Mouse (Mus musculus) lung, embryonic 15.5 days (tissue): Measurements from ENCODE around the gene Ifna9. TPM values are rescaled to one million over a fixed set of nuclear protein-coding genes. Genes with fewer than 3 reads are reported as not detected.
"Not testable (repeated sequence)": the region's sequence is repeated elsewhere in the genome, so short reads cannot be mapped to it uniquely, and the experiment has no call there.

Source experiments
- ATAC-seq: fragments of 200-750 bp; cut with Nextera tagmentation; 2 replicates; pipeline ENCODE4 v1.8.0; 2017; ENCODE audit warnings: moderate number of reproducible peaks, borderline replicate concordance; ENCODE audit not compliant: low FRiP score, low TSS enrichment; ENCODE audit errors: extremely low read depth
- H3K27ac ChIP-seq: fragments of 300-500 bp; sonication (generic); 2 replicates; pipeline ENCODE4 v1.5.1; 2015; ENCODE audit warnings: moderate library complexity, mild to moderate bottlenecking, inconsistent platforms
- H3K27me3 ChIP-seq: fragments of 300-500 bp; sonication (generic); 2 replicates; pipeline ENCODE4 v1.6.1; 2015; ENCODE audit warnings: inconsistent platforms
- H3K36me3 ChIP-seq: fragments of 300-500 bp; sonication (generic); 2 replicates; pipeline ENCODE4 v1.6.1; 2015; ENCODE audit warnings: inconsistent platforms
- H3K4me1 ChIP-seq: fragments of 300-500 bp; sonication (generic); 2 replicates; pipeline ENCODE4 v1.6.1; 2015; ENCODE audit warnings: inconsistent platforms
- H3K4me2 ChIP-seq: fragments of 300-500 bp; sonication (generic); 2 replicates; pipeline ENCODE4 v1.6.1; 2015; ENCODE audit warnings: inconsistent platforms, mild to moderate bottlenecking, moderate library complexity
- H3K4me3 ChIP-seq: fragments of 300-500 bp; sonication (generic); 2 replicates; pipeline ENCODE4 v1.5.1; 2015; ENCODE audit warnings: mild to moderate bottlenecking, inconsistent platforms
- H3K9ac ChIP-seq: fragments of 300-500 bp; sonication (generic); 2 replicates; pipeline ENCODE4 v1.6.1; 2015; ENCODE audit warnings: inconsistent platforms
- H3K9me3 ChIP-seq: fragments of 300-500 bp; sonication (generic); 2 replicates; pipeline ENCODE4 v1.6.1; 2016; ENCODE audit warnings: inconsistent platforms
- WGBS: fragments of 180-500 bp; shearing (Covaris S2); methylation state at CpG from one replicate; pipeline ENCODE4 v1.1.7; 2015; 5-methylcytosine and 5-hydroxymethylcytosine counted together
- polyA plus RNA-seq: library from polyadenylated mRNA; unstranded; fragments of >200 nt; fragmentation: Nextera tagmentation; extraction: Ambion mirVana; gene quantifications from 2 replicates; pipeline ENCODE4 v1.2.1, GENCODE M21; 2015

Gene Ifna9
- polyA plus RNA-seq: not detected in 2 replicates

DNA sequence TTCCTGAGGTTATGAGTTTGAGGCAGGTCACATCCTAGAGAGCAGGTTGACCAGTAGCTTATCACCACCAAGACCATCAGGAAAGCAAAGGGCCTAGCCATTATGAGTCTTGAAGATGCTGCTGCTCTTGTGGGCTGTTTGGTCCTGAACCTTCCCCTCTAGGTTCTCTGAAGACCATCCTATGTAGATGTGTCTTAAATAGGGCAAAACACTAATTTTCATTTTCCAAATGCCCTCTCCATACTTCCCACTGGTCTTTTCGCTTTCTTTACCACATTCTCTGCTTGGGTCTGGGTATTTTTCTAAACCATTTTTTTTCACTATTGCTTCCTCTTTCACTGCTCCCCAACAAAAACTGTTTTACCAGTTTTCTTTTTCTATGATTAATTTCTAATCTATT is at the start of gene Ifna9:
Ifna9 (minus strand) TSS at position 101 of the 400 bp plus-strand sequence.
- H3K27me3 ChIP-seq: no peaks in the 10 kb centered on the region
- no peak for ATAC-seq
- no peaks in the 10 kb centered on the region for H3K9me3 ChIP-seq
- H3K36me3 ChIP-seq: no peaks in the 10 kb centered on the region
- 79% methylated on average over 1 of the region's 1 CpGs for WGBS
- H3K4me2 ChIP-seq: no peak within 1 kb of the TSS
- no peaks in the 10 kb centered on the region for H3K4me1 ChIP-seq
- no peak within 1 kb of the TSS for H3K27ac ChIP-seq
- H3K4me3 ChIP-seq: no peak within 1 kb of the TSS
- no peak within 1 kb of the TSS for H3K9ac ChIP-seq

DNA sequence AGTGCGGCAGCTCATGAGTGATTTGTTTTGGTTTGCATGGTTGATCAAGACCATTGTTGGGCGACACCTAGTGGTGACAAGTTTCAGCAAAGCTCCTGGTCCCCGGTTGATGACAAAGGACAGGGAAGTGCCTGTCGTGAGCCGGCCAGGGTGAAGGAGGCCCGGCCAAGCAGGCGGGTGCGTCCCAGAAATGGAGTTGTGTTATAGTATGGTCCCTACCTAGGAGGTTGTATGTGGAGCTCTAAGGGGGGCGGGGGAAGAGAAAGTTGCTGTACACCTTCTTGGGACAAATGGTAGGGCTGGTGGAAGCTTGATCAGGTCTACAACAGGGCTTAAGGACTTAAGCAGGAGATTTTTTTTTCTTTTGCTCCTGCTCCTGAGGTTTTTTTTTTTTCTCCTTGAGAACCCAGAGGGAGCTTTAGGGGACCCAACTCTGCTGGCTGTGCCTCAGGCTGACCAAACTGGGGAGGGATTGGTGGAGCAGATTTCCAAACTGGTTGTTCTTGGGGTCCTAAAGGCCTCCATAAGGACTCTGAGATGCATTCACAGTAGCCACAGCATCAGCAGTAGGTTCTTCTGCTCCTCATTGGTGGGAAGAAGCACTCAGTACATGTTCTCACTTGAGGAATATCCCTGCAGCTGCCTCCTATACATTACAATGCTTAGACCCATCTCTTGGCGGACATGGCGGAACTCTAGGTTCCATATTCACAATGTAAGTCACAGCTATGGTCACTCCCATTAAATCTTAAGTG is 49.1 kb upstream of the Ifna9 start:
- H3K4me2 ChIP-seq: peak overlapping the region; percentile 50
- H3K9ac ChIP-seq: 0 out of 2 replicates have a peak overlapping the region, but pooled peaks have one; percentile 13
- no peaks in the 10 kb centered on the region for H3K4me1 ChIP-seq
- 7% methylated on average over 11 of the region's 11 CpGs for WGBS
- peak; percentile 87 for ATAC-seq
- H3K27me3 ChIP-seq: no peaks in the 10 kb centered on the region
- no peaks in the 10 kb centered on the region for H3K9me3 ChIP-seq
- no peaks in the 10 kb centered on the region for H3K36me3 ChIP-seq
- peak overlapping the region; percentile 22; the same call in 1 of the 2 replicates for H3K27ac ChIP-seq
- H3K4me3 ChIP-seq: peak overlapping the region; percentile 45

DNA sequence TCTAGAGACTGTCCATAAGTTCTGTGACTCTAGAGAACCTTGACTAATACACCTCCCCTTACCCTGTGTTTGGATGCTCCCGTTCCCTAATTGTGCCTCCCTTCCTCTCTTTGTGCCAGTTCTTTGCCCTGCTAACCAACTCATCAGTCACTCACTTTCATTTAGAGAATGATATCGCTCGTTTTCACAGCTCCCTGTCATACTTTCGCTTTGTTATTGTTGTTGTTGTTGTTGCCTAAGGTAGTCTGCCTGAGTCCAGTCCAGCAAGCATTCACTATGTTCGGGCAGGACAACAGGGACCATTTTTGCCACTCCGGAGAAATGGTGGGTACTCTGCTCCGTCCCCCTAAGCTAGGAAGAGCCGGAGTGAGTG is 48.5 kb upstream of the Ifna9 start:
- Histone ChIP-seq H3K9me3 (no peaks in the 10 kb centered on the region), H3K4me1 (no peaks in the 10 kb centered on the region), H3K27me3 (no peaks in the 10 kb centered on the region), H3K4me2 (peak overlapping the region; percentile 50), H3K4me3 (peak overlapping the region; percentile 45), H3K27ac (no peak overlapping the region), H3K36me3 (no peaks in the 10 kb centered on the region), H3K9ac (0 out of 2 replicates have a peak overlapping the region, but pooled peaks have one; percentile 13)
- 56% methylated on average over 8 of the region's 8 CpGs for WGBS
- no peak for ATAC-seq

DNA sequence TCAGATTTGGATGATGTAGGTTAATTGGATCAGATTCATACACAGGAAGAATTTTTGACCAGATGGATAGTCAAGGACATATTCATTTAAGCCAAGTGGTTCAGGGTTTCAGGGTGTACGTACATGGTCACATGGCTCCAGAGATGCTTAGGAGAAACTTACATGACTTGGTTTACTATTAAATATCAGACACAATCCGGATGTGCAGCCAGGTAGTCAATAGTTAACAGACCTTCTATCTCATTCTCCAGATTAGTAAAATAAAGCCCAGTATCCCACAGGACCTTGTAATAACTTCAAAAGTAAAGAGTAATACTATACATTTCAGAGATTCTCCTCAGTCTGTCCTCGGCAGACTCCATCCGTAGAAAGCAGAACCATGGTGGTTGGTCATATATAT is 42.1 kb upstream of the Ifna9 start, which contains the start of gene C87499:
C87499 (minus strand) TSS at position 101 of the 400 bp plus-strand sequence.
- 86% methylated on average over 4 of the region's 4 CpGs for WGBS

DNA sequence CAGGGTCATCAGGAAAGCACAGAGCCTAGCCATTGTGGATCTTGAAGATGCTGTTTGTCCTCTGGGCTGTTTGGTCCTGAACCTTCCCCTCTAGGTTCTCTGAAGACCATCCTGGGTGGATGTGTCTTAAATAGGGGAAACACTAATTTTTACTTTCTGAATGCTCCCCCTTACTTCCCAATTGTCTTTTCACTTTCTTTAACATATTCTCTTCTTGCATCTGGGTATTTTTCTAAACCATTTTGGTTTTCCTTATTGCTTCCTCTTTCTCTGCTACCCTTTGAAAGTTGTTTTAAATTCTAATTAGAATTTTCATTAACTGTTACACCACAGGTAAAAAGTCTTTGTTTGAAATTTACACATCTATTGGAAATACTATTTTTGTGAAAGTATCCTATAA is 11.1 kb upstream of the Ifna9 start, which contains the start of gene Ifna12:
Ifna12 (minus strand) TSS at position 101 of the 400 bp plus-strand sequence.
- H3K4me2 ChIP-seq: no peak within 1 kb of the TSS
- H3K9ac ChIP-seq: no peak within 1 kb of the TSS
- no peaks in the 10 kb centered on the region for H3K36me3 ChIP-seq
- no peak for ATAC-seq
- no peaks in the 10 kb centered on the region for H3K4me1 ChIP-seq
- no peak within 1 kb of the TSS for H3K4me3 ChIP-seq
- no peaks in the 10 kb centered on the region for H3K27me3 ChIP-seq
- H3K27ac ChIP-seq: no peak within 1 kb of the TSS
- no peaks in the 10 kb centered on the region for H3K9me3 ChIP-seq

More for the DNA sequence above, 42.1 kb upstream of the Ifna9 start, which contains the start of gene C87499:
- ATAC-seq: no peak
- Histone ChIP-seq H3K4me2 (no peak within 1 kb of the TSS), H3K4me1 (no peaks in the 10 kb centered on the region), H3K9me3 (no peaks in the 10 kb centered on the region), H3K9ac (no peak within 1 kb of the TSS), H3K27ac (no peak within 1 kb of the TSS), H3K36me3 (no peaks in the 10 kb centered on the region), H3K4me3 (no peak within 1 kb of the TSS), H3K27me3 (no peaks in the 10 kb centered on the region)

DNA sequence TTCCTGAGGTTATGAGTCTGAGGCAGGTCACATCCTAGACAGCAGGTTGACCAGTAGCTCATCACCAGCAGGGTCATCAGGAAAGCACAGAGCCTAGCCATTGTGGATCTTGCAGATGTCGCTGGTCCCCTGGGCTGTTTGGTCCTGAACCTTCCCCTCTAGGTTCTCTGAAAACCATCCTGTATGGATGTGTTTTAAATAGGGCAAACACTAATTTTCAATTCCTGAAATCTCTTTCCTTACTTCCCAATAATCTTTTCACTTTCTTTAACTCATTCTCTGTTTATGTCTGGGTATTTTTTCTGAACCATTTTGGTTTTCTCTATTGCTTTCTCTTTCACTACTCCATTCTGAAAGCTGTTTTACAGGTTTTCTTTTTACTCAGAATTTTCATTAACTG is 20.5 kb downstream of the Ifna9 start, which contains the start of gene Ifna14:
Ifna14 (minus strand) TSS at position 101 of the 400 bp plus-strand sequence.
- H3K9me3 ChIP-seq: no peaks in the 10 kb centered on the region
- H3K9ac ChIP-seq: no peak within 1 kb of the TSS
- H3K36me3 ChIP-seq: no peaks in the 10 kb centered on the region
- no peak for ATAC-seq
- H3K27me3 ChIP-seq: no peaks in the 10 kb centered on the region
- H3K4me2 ChIP-seq: no peak within 1 kb of the TSS
- H3K4me1 ChIP-seq: no peaks in the 10 kb centered on the region
- WGBS: 67% methylated on average over 1 of the region's 1 CpGs
- no peak within 1 kb of the TSS for H3K4me3 ChIP-seq
- no peak within 1 kb of the TSS for H3K27ac ChIP-seq

DNA sequence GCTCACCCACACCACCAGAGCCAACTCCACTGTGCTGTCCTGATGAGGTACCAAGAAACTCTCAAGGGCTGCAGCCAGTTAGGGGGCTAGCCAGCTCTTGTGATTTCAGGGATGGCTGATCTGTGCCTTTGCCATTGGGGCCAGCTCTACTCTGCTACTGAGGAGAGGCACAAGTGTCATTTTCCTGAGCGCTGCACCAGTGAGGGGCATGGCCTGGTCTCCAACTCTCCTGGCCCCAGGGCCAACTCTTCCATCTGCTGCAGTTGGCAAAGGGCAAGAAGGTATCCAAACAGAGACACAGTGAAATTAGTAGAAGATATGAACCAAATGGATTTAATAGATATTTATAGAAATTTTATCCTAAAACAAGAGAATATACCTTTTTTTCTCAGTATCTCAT is 30.4 kb downstream of the Ifna9 start:
- no peaks in the 10 kb centered on the region for H3K4me1 ChIP-seq
- no peaks in the 10 kb centered on the region for H3K27me3 ChIP-seq
- H3K36me3 ChIP-seq: no peaks in the 10 kb centered on the region
- WGBS: 91% methylated on average over 1 of the region's 1 CpGs
- no peak overlapping the region for H3K27ac ChIP-seq
- H3K4me2 ChIP-seq: no peak overlapping the region
- H3K9me3 ChIP-seq: no peaks in the 10 kb centered on the region
- no peak overlapping the region for H3K4me3 ChIP-seq
- ATAC-seq: no peak
- H3K9ac ChIP-seq: no peak overlapping the region

DNA sequence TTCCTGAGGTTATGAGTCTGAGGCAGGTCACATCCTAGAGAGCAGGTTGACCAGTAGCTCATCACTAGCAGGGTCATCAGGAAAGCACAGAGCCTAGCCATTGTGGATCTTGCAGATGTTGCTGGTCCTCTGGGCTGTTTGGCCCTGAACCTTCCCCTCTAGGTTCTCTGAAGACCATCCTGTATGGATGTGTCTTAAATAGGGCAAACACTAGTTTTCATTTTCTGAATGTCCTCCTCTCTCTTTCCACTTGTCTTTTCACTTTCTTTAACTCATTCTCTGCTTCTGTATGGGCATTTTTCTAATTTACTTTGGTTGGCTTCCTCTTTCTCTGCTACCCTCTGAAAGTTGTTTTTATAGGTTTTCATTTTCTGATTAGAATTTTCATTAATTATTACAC is 34.0 kb downstream of the Ifna9 start, which contains the start of gene Ifna15:
Ifna15 (minus strand) TSS at position 101 of the 400 bp plus-strand sequence.
- not testable (repeated sequence) for H3K36me3 ChIP-seq, H3K27me3 ChIP-seq, H3K4me3 ChIP-seq

DNA sequence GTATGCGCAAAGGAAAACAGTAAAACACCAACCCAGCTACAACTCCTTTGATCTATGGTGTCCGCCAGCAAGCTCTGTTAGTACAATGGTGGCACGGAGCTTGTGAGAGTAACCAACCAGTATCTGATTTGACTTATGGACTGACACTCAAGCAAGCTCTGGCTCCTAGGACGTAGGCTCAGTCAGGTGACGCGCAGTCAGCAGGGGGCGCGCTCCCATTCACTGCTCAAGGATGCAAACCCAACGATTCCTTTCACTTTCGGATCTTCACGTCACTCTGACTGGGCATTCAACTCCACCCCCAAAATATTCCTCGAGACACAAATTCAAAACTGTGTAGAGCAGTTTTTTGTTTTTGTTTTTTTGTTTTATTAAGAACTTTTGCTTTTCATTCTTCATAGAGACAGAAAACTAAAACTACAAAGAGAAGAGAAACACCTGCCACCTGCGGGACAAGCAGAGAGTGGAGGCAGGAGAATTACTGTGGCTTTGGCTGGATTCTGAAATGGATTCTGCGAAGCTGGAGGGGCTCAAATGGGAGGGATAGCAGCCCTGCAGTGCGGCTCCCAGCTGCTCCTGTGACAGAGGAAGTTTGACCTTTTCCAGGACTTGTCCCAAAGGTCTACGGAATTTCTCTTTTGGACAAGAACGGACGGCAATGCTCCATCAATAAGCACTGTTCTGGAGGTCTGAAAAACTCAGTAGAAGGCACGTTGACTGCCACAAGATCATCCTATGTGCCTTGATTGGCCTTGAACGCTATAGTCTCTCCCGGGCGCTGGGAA is 41.8 kb downstream of the Ifna9 start:
- Histone ChIP-seq H3K27ac (no peak overlapping the region), H3K4me2 (peak overlapping the region; percentile 66), H3K4me3 (peak overlapping the region; percentile 38), H3K9ac (peak overlapping the region; percentile 6; the same call in 1 of the 2 replicates), H3K9me3 (no peaks in the 10 kb centered on the region), H3K36me3 (no peaks in the 10 kb centered on the region), H3K4me1 (no peaks in the 10 kb centered on the region), H3K27me3 (no peaks in the 10 kb centered on the region)
- WGBS: 27% methylated on average over 22 of the region's 22 CpGs
- ATAC-seq: no peak

More for the DNA sequence above, 34.0 kb downstream of the Ifna9 start, which contains the start of gene Ifna15:
- H3K9me3 ChIP-seq, H3K4me1 ChIP-seq, H3K4me2 ChIP-seq, H3K9ac ChIP-seq, H3K27ac ChIP-seq, ATAC-seq: not testable (repeated sequence)

DNA sequence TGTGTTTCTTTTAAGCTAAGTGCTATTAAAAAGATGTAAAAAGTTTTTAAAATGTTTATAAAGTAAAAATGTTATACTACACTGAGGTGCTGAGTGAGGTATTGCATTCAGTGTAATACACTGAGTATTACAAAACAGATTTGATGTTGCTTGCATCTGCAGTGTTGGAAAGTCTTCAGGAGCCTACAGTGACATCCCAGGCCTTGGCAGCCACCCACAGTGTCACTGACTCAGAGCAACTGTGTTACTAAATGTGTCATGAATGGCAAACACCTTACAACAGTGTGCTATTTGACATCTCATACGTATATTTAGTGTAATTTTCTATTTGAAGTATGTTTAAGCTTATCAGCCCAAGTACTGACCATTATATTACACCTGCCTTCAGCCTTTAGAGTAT is 44.2 kb downstream of the Ifna9 start:
- Histone ChIP-seq H3K9ac (no peak overlapping the region), H3K4me2 (no peak overlapping the region), H3K4me1 (no peaks in the 10 kb centered on the region), H3K27me3 (no peaks in the 10 kb centered on the region), H3K4me3 (no peak overlapping the region), H3K9me3 (no peaks in the 10 kb centered on the region), H3K36me3 (no peaks in the 10 kb centered on the region), H3K27ac (no peak overlapping the region)
- 37% methylated on average over 1 of the region's 1 CpGs for WGBS
- ATAC-seq: no peak

DNA sequence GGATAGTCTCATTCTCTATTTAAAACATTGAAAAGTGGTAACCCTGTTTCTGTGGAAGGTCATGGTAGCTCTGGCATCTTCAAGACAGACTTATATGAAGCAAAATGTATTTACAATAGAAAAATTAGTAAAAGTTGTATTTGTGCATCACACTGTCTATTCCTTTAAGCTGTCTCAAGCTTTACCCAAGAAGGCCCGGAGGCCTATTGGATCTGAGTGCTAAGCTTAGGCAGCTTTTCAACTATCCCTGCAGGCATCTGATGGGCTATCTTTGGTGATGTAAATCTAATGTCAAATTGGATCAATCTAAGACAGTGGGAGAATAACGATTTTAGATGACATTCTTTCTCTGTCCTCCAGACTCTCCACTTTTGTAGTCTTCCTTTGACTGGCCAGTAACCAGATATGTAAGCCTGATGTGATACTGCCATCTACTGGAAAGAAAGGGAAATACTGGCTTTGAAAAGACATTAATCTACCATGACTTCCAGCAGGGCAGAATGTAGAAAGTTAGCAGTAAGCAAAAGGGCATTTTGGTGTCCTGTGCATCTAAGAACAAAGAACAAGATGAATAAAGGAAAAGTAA is 48.4 kb downstream of the Ifna9 start:
- Histone ChIP-seq H3K9me3 (no peaks in the 10 kb centered on the region), H3K4me3 (no peak overlapping the region), H3K9ac (no peak overlapping the region), H3K36me3 (no peaks in the 10 kb centered on the region), H3K27ac (no peak overlapping the region), H3K4me2 (no peak overlapping the region), H3K4me1 (no peaks in the 10 kb centered on the region), H3K27me3 (no peaks in the 10 kb centered on the region)
- WGBS: 46% methylated on average over 2 of the region's 2 CpGs
- ATAC-seq: no peak
